Mouse (Mus musculus): ENCODE results near the gene Lrrc8b. TPM values are rescaled to one million over a fixed set of nuclear protein-coding genes. Genes with fewer than 3 reads are reported as not detected.

The Lrrc8b gene
- 1 to 10 TPM; 4.2 to 5.3 TPM for total RNA-seq (2021)

- peak; percentile 79 for DNase-seq (ENCODE audit: low spot score)
Observed at GRCm38 (mm10) chr5:105415198-105415791, at the start of gene Lrrc8b. TSS of gene Lrrc8b (plus strand) at chr5:105415775.

GRCm38 (mm10) chr5:105381482-105381881 is 34.1 kb upstream of the Lrrc8b start:
- intact Hi-C loops (cut with DNase I), result no loop called here

More at GRCm38 (mm10) chr5:105415198-105415791, at the start of gene Lrrc8b:
- intact Hi-C loops (cut with DNase I), result no loop called here

GRCm38 (mm10) chr5:105390346-105390745 is 25.2 kb upstream of the Lrrc8b start:
- DNase-seq (ENCODE audit: low spot score), result no peak
- intact Hi-C loops (cut with DNase I), result no loop called here

More at GRCm38 (mm10) chr5:105381482-105381881, 34.1 kb upstream of the Lrrc8b start:
- no peak for DNase-seq (ENCODE audit: low spot score)

- intact Hi-C loops (cut with DNase I), result no loop called here
- DNase-seq (ENCODE audit: low spot score), result no peak
Observed at GRCm38 (mm10) chr5:105393731-105394130, 21.8 kb upstream of the Lrrc8b start.

GRCm38 (mm10) chr5:105395188-105395587 is 20.4 kb upstream of the Lrrc8b start:
- no peak for DNase-seq (ENCODE audit: low spot score)
- intact Hi-C loops (cut with DNase I), result no loop called here

- DNase-seq (ENCODE audit: low spot score), result no peak
- intact Hi-C loops (cut with DNase I), result no loop called here
Observed at GRCm38 (mm10) chr5:105398966-105399365, 16.6 kb upstream of the Lrrc8b start.

GRCm38 (mm10) chr5:105399631-105400423 is 15.7 kb upstream of the Lrrc8b start:
- no peak for DNase-seq (ENCODE audit: low spot score)
- intact Hi-C loops (cut with DNase I), result loop anchor here (10.0 kb wide), 1 partner anchor 285 kb away; no protein-coding TSS in a partner anchor

- intact Hi-C loops (cut with DNase I), result loop anchor here (10.0 kb wide), 1 partner anchor 284 kb away; no protein-coding TSS in a partner anchor
- DNase-seq (ENCODE audit: low spot score), result no peak
Observed at GRCm38 (mm10) chr5:105400424-105401375, 14.9 kb upstream of the Lrrc8b start.

GRCm38 (mm10) chr5:105401536-105401935 is 14.0 kb upstream of the Lrrc8b start:
- DNase-seq (ENCODE audit: low spot score), result no peak
- intact Hi-C loops (cut with DNase I), result loop anchor here (10.0 kb wide), 1 partner anchor 283 kb away; no protein-coding TSS in a partner anchor

- peak; percentile 25 for DNase-seq (ENCODE audit: low spot score)
- intact Hi-C loops (cut with DNase I), result loop anchor here (1.0 to 10.0 kb wide), 5 partner anchors 37 to 464 kb away; no protein-coding TSS in a partner anchor
Observed at GRCm38 (mm10) chr5:105404961-105405360, 10.6 kb upstream of the Lrrc8b start.

- intact Hi-C loops (cut with DNase I), result loop anchor here (5.0 to 10.0 kb wide), 2 partner anchors 35 to 277 kb away; no protein-coding TSS in a partner anchor
- DNase-seq (ENCODE audit: low spot score), result no peak
Observed at GRCm38 (mm10) chr5:105407661-105408060, 7.9 kb upstream of the Lrrc8b start.

- DNase-seq (ENCODE audit: low spot score), result no peak
- intact Hi-C loops (cut with DNase I), result loop anchor here (5.0 to 10.0 kb wide), 2 partner anchors 33 to 276 kb away; no protein-coding TSS in a partner anchor
Observed at GRCm38 (mm10) chr5:105409092-105409491, 6.5 kb upstream of the Lrrc8b start.

- no peak for DNase-seq (ENCODE audit: low spot score)
- intact Hi-C loops (cut with DNase I), result no loop called here
Observed at GRCm38 (mm10) chr5:105410521-105411293, 4.9 kb upstream of the Lrrc8b start.

GRCm38 (mm10) chr5:105411294-105411570 is 4.3 kb upstream of the Lrrc8b start:
- DNase-seq (ENCODE audit: low spot score), result no peak
- intact Hi-C loops (cut with DNase I), result no loop called here

- intact Hi-C loops (cut with DNase I), result no loop called here
Observed at GRCm38 (mm10) chr5:105411768-105412167, 3.8 kb upstream of the Lrrc8b start.

GRCm38 (mm10) chr5:105412634-105413033 is 2.9 kb upstream of the Lrrc8b start:
- no peak for DNase-seq (ENCODE audit: low spot score)
- intact Hi-C loops (cut with DNase I), result no loop called here

More at GRCm38 (mm10) chr5:105411768-105412167, 3.8 kb upstream of the Lrrc8b start:
- DNase-seq (ENCODE audit: low spot score), result no peak

GRCm38 (mm10) chr5:105414341-105415120 is 1.0 kb upstream of the Lrrc8b start:
- intact Hi-C loops (cut with DNase I), result no loop called here
- DNase-seq (ENCODE audit: low spot score), result no peak

GRCm38 (mm10) chr5:105415951-105416675 is 538 bp downstream of the Lrrc8b start:
- intact Hi-C loops (cut with DNase I), result no loop called here

More at GRCm38 (mm10) chr5:105415951-105416675, 538 bp downstream of the Lrrc8b start:
- no peak for DNase-seq (ENCODE audit: low spot score)
